In the genomic region with DNA sequence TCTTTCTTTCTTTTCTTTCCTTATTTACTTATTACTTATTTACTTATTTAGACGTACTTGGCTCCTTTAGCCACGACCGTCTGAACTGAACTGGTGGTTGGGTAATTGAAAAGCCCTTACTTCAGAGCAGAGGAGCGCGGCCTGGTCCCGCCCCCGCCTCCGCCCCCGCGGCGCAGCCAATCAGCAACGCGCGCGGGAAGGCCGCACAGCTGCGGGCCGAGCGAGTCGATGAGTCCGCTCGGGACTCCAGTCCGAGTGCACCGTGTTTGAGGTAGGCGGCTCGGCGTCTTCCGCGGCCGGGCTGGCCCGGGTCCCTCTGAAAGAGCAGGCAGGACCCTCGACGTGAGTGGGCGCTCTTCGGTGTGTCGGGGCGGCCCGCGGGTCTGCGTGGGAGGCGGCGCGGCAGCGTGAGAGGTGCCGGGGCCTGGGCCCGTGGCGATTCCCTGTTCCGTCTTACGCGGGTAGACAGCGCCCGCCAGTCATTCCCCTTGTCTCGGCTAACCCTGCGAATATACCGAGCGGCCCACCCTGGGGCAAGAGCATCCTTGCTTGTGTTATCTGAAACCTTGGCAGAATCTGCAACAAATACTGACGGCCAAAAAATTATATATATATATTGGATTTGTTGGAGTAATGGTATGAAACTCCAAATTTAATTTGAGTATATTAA, we compare ENCODE assay signal across 8 mouse cellular contexts. TPM values are rescaled to one million over a fixed set of nuclear protein-coding genes. Genes with fewer than 3 reads are reported as not detected.
DNase-seq lines count a peak whose midpoint lies in the region; ATAC-seq and TF ChIP-seq lines count a peak whose summit lies in the region.

A gene (plus strand): TSS at position 204 of the 670 bp plus-strand sequence.

- H3K27me3 ChIP-seq in kidney, embryonic 14.5 days (ENCODE audit: control insufficient read depth, insufficient read depth, low read length): no peaks in the 10 kb centered on the region
- H3K27me3 ChIP-seq in limb, embryonic 15.5 days: no peaks in the 10 kb centered on the region

- peak; percentile 95 for DNase-seq in A20 (ENCODE audit: low read depth, low spot score)
- DNase-seq in heart, adult 9 months (ENCODE audit: low spot score in 2 of 2): peak; percentile 95 to 96
- peak; percentile 87 to 93 for DNase-seq in monocyte, adult 2 months (ENCODE audit: low read depth in 1 of 2, low spot score in 2 of 2)
- DNase-seq in spleen, postnatal 36 days (ENCODE audit: low spot score in 2 of 2): peak; percentile 94

- no peak for TF ChIP-seq CTCF in bone marrow macrophage, adult 2 months (IDR thresholded peaks at IDR 0.05; ENCODE audit: low read depth, low read length)
- no peak for TF ChIP-seq CTCF in embryonic fibroblast, embryonic 13.5 days (IDR thresholded peaks at IDR 0.05; ENCODE audit: borderline replicate concordance, insufficient read depth, low read length)

- peak; percentile 96 for ATAC-seq in kidney, embryonic 14.5 days (ENCODE audit: low FRiP score, low TSS enrichment)
- ATAC-seq in limb, embryonic 15.5 days (ENCODE audit: insufficient number of reproducible peaks, low FRiP score, low TSS enrichment, low read depth): peak; percentile 94

- under 1% methylated on average over 55 of the region's 57 CpGs for WGBS in kidney, embryonic 14.5 days
- under 1% methylated on average over 55 of the region's 57 CpGs for WGBS in limb, embryonic 15.5 days

- H3K4me1 ChIP-seq in bone marrow macrophage, adult 2 months (ENCODE audit: control insufficient read depth, insufficient read depth, low read length): peaks cover 4% of the 10 kb centered on the region
- no peaks in the 10 kb centered on the region for H3K4me1 ChIP-seq in embryonic fibroblast, embryonic 13.5 days (ENCODE audit: control insufficient read depth, insufficient read depth, low read length)
- peaks cover 7% of the 10 kb centered on the region for H3K4me1 ChIP-seq in kidney, embryonic 14.5 days (ENCODE audit: control insufficient read depth, insufficient read depth, low read length)
- peaks cover 4% of the 10 kb centered on the region for H3K4me1 ChIP-seq in limb, embryonic 15.5 days

- peak; percentile 58; the same call in 1 of the 2 replicates for TF ChIP-seq POLR2A in bone marrow macrophage, adult 2 months (IDR thresholded peaks at IDR 0.05; ENCODE audit: borderline replicate concordance, low read depth, low read length)
- peak; percentile 94 for TF ChIP-seq POLR2A in embryonic fibroblast, embryonic 13.5 days (IDR thresholded peaks at IDR 0.05; ENCODE audit: low read depth, low read length)

- peak within 1 kb of the TSS; percentile 86 for H3K9ac ChIP-seq in kidney, embryonic 14.5 days (ENCODE audit: low read depth, low read length)
- peak within 1 kb of the TSS; percentile 88 for H3K9ac ChIP-seq in limb, embryonic 15.5 days

- H3K4me2 ChIP-seq in kidney, embryonic 14.5 days (replicated peaks; ENCODE audit: low read depth, low read length): peak within 1 kb of the TSS; percentile 68
- peak within 1 kb of the TSS; percentile 54 for H3K4me2 ChIP-seq in limb, embryonic 15.5 days

- peak within 1 kb of the TSS; percentile 57 for H3K27ac ChIP-seq in bone marrow macrophage, adult 2 months (ENCODE audit: insufficient read depth, low read depth, low read length)
- no peak within 1 kb of the TSS for H3K27ac ChIP-seq in embryonic fibroblast, embryonic 13.5 days (ENCODE audit: insufficient read depth, low read length)
- H3K27ac ChIP-seq in kidney, embryonic 14.5 days (ENCODE audit: low read depth, low read length): peak within 1 kb of the TSS; percentile 83; the same call in 1 of the 2 replicates
- H3K27ac ChIP-seq in limb, embryonic 15.5 days: peak within 1 kb of the TSS; percentile 92

- H3K4me3 ChIP-seq in bone marrow macrophage, adult 2 months (ENCODE audit: insufficient read depth, low read length): peak within 1 kb of the TSS; percentile 97
- peak within 1 kb of the TSS; percentile 62 for H3K4me3 ChIP-seq in embryonic fibroblast, embryonic 13.5 days (ENCODE audit: insufficient read depth, low read length)
- H3K4me3 ChIP-seq in kidney, embryonic 14.5 days (ENCODE audit: low read length): peak within 1 kb of the TSS; percentile 85
- peak within 1 kb of the TSS; percentile 86 for H3K4me3 ChIP-seq in limb, embryonic 15.5 days

- no peaks in the 10 kb centered on the region for H3K9me3 ChIP-seq in kidney, embryonic 14.5 days (ENCODE audit: control insufficient read depth, low read length)
- no peaks in the 10 kb centered on the region; the same call in 1 of the 2 replicates for H3K9me3 ChIP-seq in limb, embryonic 15.5 days

- no peaks in the 10 kb centered on the region for H3K36me3 ChIP-seq in kidney, embryonic 14.5 days (ENCODE audit: control insufficient read depth, insufficient read depth, low read length)
- peaks cover 9% of the 10 kb centered on the region for H3K36me3 ChIP-seq in limb, embryonic 15.5 days

RNA-seq across cellular contexts. Expression of the gene that starts here (rescaled TPM):
- polyA plus RNA-seq in bone marrow macrophage, adult 2 months (2012; ENCODE audit: insufficient read depth, insufficient read length, missing spikeins): 43.2 and 45.7 TPM in 2 replicates
- polyA plus RNA-seq in embryonic fibroblast, embryonic 13.5 days (2011; ENCODE audit: insufficient read length, low read depth, missing spikeins): 32.7 and 37.9 TPM in 2 replicates
- 46.5 and 64.3 TPM in 2 replicates for polyA plus RNA-seq in kidney, embryonic 14.5 days (2014; fragmentation: Nextera tagmentation; extraction: Ambion mirVana)
- 91.5 and 98.2 TPM in 2 replicates for polyA plus RNA-seq in limb, embryonic 15.5 days (2015; fragmentation: Nextera tagmentation; extraction: Ambion mirVana)
